Mouse (Mus musculus) CH12.LX (cell line): ENCODE results near the gene Pnpla2. TPM values are rescaled to one million over a fixed set of nuclear protein-coding genes. Genes with fewer than 3 reads are reported as not detected.
A peak's percentile ranks its signal among the peaks of the same experiment; 100 is the strongest.

ENCODE experiments used
- DNase-seq: peaks from one replicate; pipeline ENCODE4 v3.0.0-alpha.2; 2013; ENCODE audit errors: extremely low read depth
- H3K27ac ChIP-seq: 2 replicates; pipeline ENCODE4 v1.5.1; 2012; ENCODE audit warnings: low read depth, mild to moderate bottlenecking, control low read depth, moderate library complexity; ENCODE audit not compliant: insufficient read depth
- H3K27me3 ChIP-seq: replicated peaks from 2 replicates; pipeline ENCODE3; 2012; ENCODE audit warnings: inconsistent platforms
- H3K36me3 ChIP-seq, 2 experiments: replicated peaks in 1 of 2; 2 replicates each; pipeline versions ENCODE3 to v1.6.1; 2012; ENCODE audit warnings: inconsistent platforms in 1 of 2, low read length in 1 of 2, mild to moderate bottlenecking in 1 of 2, mixed read lengths in 1 of 2, moderate library complexity in 1 of 2; ENCODE audit not compliant: control insufficient read depth in 1 of 2, insufficient read depth in 1 of 2
- H3K4me1 ChIP-seq, 2 experiments: 2 replicates each; pipeline ENCODE4 v1.6.1; 2012; ENCODE audit warnings: inconsistent platforms in 1 of 2, moderate library complexity in 1 of 2; ENCODE audit not compliant: insufficient read depth in 2 of 2, control insufficient read depth in 1 of 2
- H3K4me2 ChIP-seq: 2 replicates; pipeline ENCODE4 v1.6.1; 2012; ENCODE audit warnings: low read depth, mild to moderate bottlenecking, control low read depth; ENCODE audit not compliant: poor library complexity, insufficient read depth, severe bottlenecking
- H3K4me3 ChIP-seq, 3 experiments: fragments of 150-350 bp in 1 of 3; sonication (generic) in 1 of 3; replicated peaks in 1 of 3; 2 replicates each; pipeline versions ENCODE3 to v1.5.1; 2011 to 2012; ENCODE audit warnings: low read depth in 2 of 3, low read length in 2 of 3, mild to moderate bottlenecking in 2 of 3, moderate library complexity in 2 of 3, control low read depth in 1 of 3, improper control_type of control experiment in 1 of 3, inconsistent platforms in 1 of 3, mixed read lengths in 1 of 3; ENCODE audit not compliant: poor library complexity in 1 of 3
- H3K79me2 ChIP-seq: replicated peaks from 2 replicates; pipeline ENCODE4 v1.6.1; 2012; ENCODE audit warnings: mild to moderate bottlenecking, moderate library complexity; ENCODE audit not compliant: control insufficient read depth, poor library complexity, insufficient read depth, severe bottlenecking; ENCODE audit errors: extremely low read depth
- H3K9ac ChIP-seq: 2 replicates; pipeline ENCODE4 v1.6.1; 2012; ENCODE audit warnings: low read depth, mild to moderate bottlenecking, control low read depth, moderate library complexity; ENCODE audit not compliant: insufficient read depth
- H3K9me3 ChIP-seq: replicated peaks from 2 replicates; pipeline ENCODE3; 2012; ENCODE audit warnings: low read length, inconsistent platforms, mixed read lengths
- CHD2 ChIP-seq: IDR thresholded peaks from 2 replicates; pipeline ENCODE4 v1.6.1; 2011; ENCODE audit warnings: low read length, improper control_type of control experiment
- CTCF ChIP-seq, 2 experiments: IDR thresholded peaks in 1 of 2; conservative IDR thresholded peaks in 1 of 2; 2 replicates each; pipeline ENCODE4 v1.5.1; 2011 to 2012; ENCODE audit warnings: low read depth in 2 of 2, low read length in 2 of 2, improper control_type of control experiment in 1 of 2, inconsistent platforms in 1 of 2, mild to moderate bottlenecking in 1 of 2, moderate library complexity in 1 of 2
- ETS1 ChIP-seq: conservative IDR thresholded peaks from 2 replicates; pipeline ENCODE4 v1.6.1; 2012; ENCODE audit warnings: low read depth, mild to moderate bottlenecking, inconsistent platforms, low read length, improper control_type of control experiment, moderate library complexity
- GABPA ChIP-seq: IDR thresholded peaks from 2 replicates; pipeline ENCODE4 v1.6.1; 2012; ENCODE audit warnings: low read depth, low read length, improper control_type of control experiment, inconsistent platforms; ENCODE audit not compliant: insufficient replicate concordance
- JUND ChIP-seq: conservative IDR thresholded peaks from 2 replicates; pipeline ENCODE4 v1.6.1; 2011; ENCODE audit warnings: low read depth, low read length, improper control_type of control experiment
- MAFK ChIP-seq: IDR thresholded peaks from 2 replicates; pipeline ENCODE4 v1.6.1; 2011; ENCODE audit warnings: low read length, improper control_type of control experiment; ENCODE audit not compliant: insufficient replicate concordance
- MAX ChIP-seq: IDR thresholded peaks from 2 replicates; pipeline ENCODE4 v1.6.1; 2011; ENCODE audit warnings: low read length, improper control_type of control experiment
- MXI1 ChIP-seq: IDR thresholded peaks from 2 replicates; pipeline ENCODE4 v1.6.1; 2011; ENCODE audit warnings: mild to moderate bottlenecking, low read depth, low read length, improper control_type of control experiment
- MYC ChIP-seq: IDR thresholded peaks from 2 replicates; pipeline ENCODE4 v1.6.1; 2011; ENCODE audit warnings: low read depth, mild to moderate bottlenecking, improper control_type of control experiment, low read length
- PAX5 ChIP-seq: IDR thresholded peaks from 2 replicates; pipeline ENCODE4 v1.6.1; 2012; ENCODE audit warnings: low read length, inconsistent platforms, mixed read lengths
- POLR2A ChIP-seq: IDR thresholded peaks from 2 replicates; pipeline ENCODE4 v1.6.1; 2011; ENCODE audit warnings: low read depth, mild to moderate bottlenecking, improper control_type of control experiment, low read length
- RAD21 ChIP-seq: IDR thresholded peaks from 2 replicates; pipeline ENCODE4 v1.6.1; 2011; ENCODE audit warnings: low read depth, mild to moderate bottlenecking, low read length, improper control_type of control experiment, moderate library complexity
- RCOR1 ChIP-seq: conservative IDR thresholded peaks from 2 replicates; pipeline ENCODE4 v1.6.1; 2012; ENCODE audit warnings: low read depth, mild to moderate bottlenecking, inconsistent platforms, low read length, improper control_type of control experiment
- SIN3A ChIP-seq: IDR thresholded peaks from 2 replicates; pipeline ENCODE4 v1.6.1; 2012; ENCODE audit warnings: low read length, improper control_type of control experiment, inconsistent platforms
- USF2 ChIP-seq: conservative IDR thresholded peaks from 2 replicates; pipeline ENCODE4 v1.6.1; 2011; ENCODE audit warnings: low read depth, low read length, improper control_type of control experiment
- ZMIZ1 ChIP-seq: IDR thresholded peaks from 2 replicates; pipeline ENCODE4 v1.6.1; 2012; ENCODE audit warnings: low read depth, mild to moderate bottlenecking, inconsistent platforms, low read length, improper control_type of control experiment
- dilution Hi-C: fragments of 300-500 bp; cut with MboI; formaldehyde crosslinking; loops from 2 replicates; pipeline ENCODE4 v1.14.3; 2020; ENCODE audit warnings: low sequenced_read_pairs; ENCODE audit not compliant: extremely low pct_unique_long_range_greater_than_20kb, extremely low pct_ligation_motif_present
- in situ Hi-C: fragments of 300-500 bp; cut with MboI; formaldehyde crosslinking; loops from 3 replicates; pipeline ENCODE4 v1.14.3; 2019; ENCODE audit warnings: low sequenced_read_pairs, low pct_ligation_motif_present, low pct_unique_long_range_greater_than_20kb, mixed read lengths
- polyA plus RNA-seq: library from polyadenylated mRNA; unstranded; fragments of >175 nt; gene quantifications from 2 replicates; pipeline ENCODE4 v1.2.1, GENCODE M21; 2012; ENCODE audit warnings: low read depth; ENCODE audit not compliant: insufficient read length
- total RNA-seq, 2 experiments: library from RNA; depleted of rRNA; stranded (reverse); fragments of 300-350 nt in 1 of 2; fragments of >200 nt in 1 of 2; gene quantifications; 2 replicates each; pipeline ENCODE4 v1.2.3; 2012 to 2014

The Pnpla2 gene
- total and polyA plus RNA-seq, 3 experiments, result 2.8 to 29.6 (median 11.7) TPM

- Histone ChIP-seq H3K79me2 (peaks cover 20% of the 10 kb centered on the region), H3K27me3 (no peaks in the 10 kb centered on the region), H3K9me3 (no peaks in the 10 kb centered on the region), H3K4me3 (no peak overlapping the region), H3K27ac (no peak overlapping the region), H3K4me2 (no peak overlapping the region), H3K36me3 (peaks cover 33 to 43% of the 10 kb centered on the region in 2 experiments), H3K4me1 (peaks cover 14 to 51% of the 10 kb centered on the region in 2 experiments), H3K9ac (no peak overlapping the region)
- in situ Hi-C loops, result loop anchor here (5.0 kb wide), 1 partner anchor 40 kb away; the partner anchor contains the start of gene Gatd1
- no peak for DNase-seq
- TF ChIP-seq POLR2A, result peak; percentile 51; the same call in 1 of the 2 replicates
- peak; percentile 70; the same call in 1 of the 2 replicates for TF ChIP-seq RCOR1
- no peak for TF ChIP-seq USF2
- no peak for TF ChIP-seq RAD21
- TF ChIP-seq MAFK, result 0 out of 2 replicates have a peak, but pooled peaks have one; percentile 5
- no peak for TF ChIP-seq MYC
- no peak for TF ChIP-seq SIN3A
- TF ChIP-seq ETS1, result no peak
- TF ChIP-seq JUND, result no peak
- no peak for TF ChIP-seq MAX
- TF ChIP-seq ZMIZ1, result peak; percentile 48; the same call in 1 of the 2 replicates
- peak; percentile 6; the same call in 1 of the 2 replicates for TF ChIP-seq CHD2
- dilution Hi-C loops, result no loop called here
Observed at GRCm38 (mm10) chr7:141451928-141452327, 3.1 kb upstream of the Pnpla2 start.

- Histone ChIP-seq H3K4me3 (no peak overlapping the region), H3K4me1 (peaks cover 12 to 49% of the 10 kb centered on the region in 2 experiments), H3K36me3 (peaks cover 40 to 53% of the 10 kb centered on the region in 2 experiments), H3K79me2 (peaks cover 9% of the 10 kb centered on the region), H3K9ac (no peak overlapping the region), H3K9me3 (no peaks in the 10 kb centered on the region), H3K27ac (no peak overlapping the region), H3K4me2 (no peak overlapping the region), H3K27me3 (no peaks in the 10 kb centered on the region)
- no peak for DNase-seq
- in situ Hi-C loops (loop anchor here (5.0 kb wide), 1 partner anchor 41 kb away; the partner anchor contains the start of gene Gatd1), dilution Hi-C loops (no loop called here)
- TF ChIP-seq GABPA, result no peak
- no peak for TF ChIP-seq PAX5
- no peak for TF ChIP-seq USF2
- TF ChIP-seq MXI1, result no peak
- no peak for TF ChIP-seq CTCF (conservative IDR thresholded peaks at IDR 0.05 in 1 of 2, IDR thresholded peaks at IDR 0.05 in 1 of 2; ENCODE audit: low read depth in 2 of 2, low read length in 2 of 2)
Observed at GRCm38 (mm10) chr7:141453636-141454035, 1.4 kb upstream of the Pnpla2 start.
